Mouse (Mus musculus): ENCODE measurements around the gene Syndig1l. TPM values are rescaled to one million over a fixed set of nuclear protein-coding genes. Genes with fewer than 3 reads are reported as not detected.

The Syndig1l gene
- 0.48 and 0.55 TPM in 2 replicates for polyA plus RNA-seq (2012; rRNA removed)

GRCm38 (mm10) chr12:84698319-84699081 lies at the start of gene Syndig1l:
Gene Syndig1l, minus strand, starts transcription at chr12:84698831.

GRCm38 (mm10) chr12:84640654-84641053 lies 58.0 kb downstream of the Syndig1l start, which contains the start of gene Vrtn:
Gene Vrtn, plus strand, starts transcription at chr12:84641019.

Other genes starting within 250 kb of the Syndig1l start
- gene Aldh6a1, start 247.8 kb downstream of the Syndig1l start, polyA plus RNA-seq (2012; rRNA removed): 7.4 and 15.0 TPM in 2 replicates
- gene Lin52, start 247.4 kb downstream of the Syndig1l start, polyA plus RNA-seq (2012; rRNA removed): 16.1 and 20.4 TPM in 2 replicates
- gene Vsx2, start 129.1 kb downstream of the Syndig1l start, polyA plus RNA-seq (2012; rRNA removed): 2.1 and 3.1 TPM in 2 replicates
- 18.9 and 22.3 TPM in 2 replicates for gene Abcd4, start 81.4 kb downstream of the Syndig1l start, polyA plus RNA-seq (2012; rRNA removed)
- gene Vrtn, start 57.8 kb downstream of the Syndig1l start, polyA plus RNA-seq (2012; rRNA removed): not detected in 2 replicates
- 68.1 and 84.8 TPM in 2 replicates for gene Npc2, start 74.3 kb upstream of the Syndig1l start, polyA plus RNA-seq (2012; rRNA removed)
- gene Isca2, start 74.4 kb upstream of the Syndig1l start, polyA plus RNA-seq (2012; rRNA removed): 84.7 and 103 TPM in 2 replicates
- 0.32 and 0.73 TPM in 2 replicates for gene Ltbp2, start 177.7 kb upstream of the Syndig1l start, polyA plus RNA-seq (2012; rRNA removed)